Mouse (Mus musculus) retina, postnatal 7 days (tissue): ENCODE results near the gene Prl8a2.

ENCODE experiments used
- DNase-seq: peaks from one replicate; pipeline ENCODE4 v3.0.0-alpha.2; 2012; ENCODE audit warnings: low read depth, low spot score

Gene Prl8a2

GRCm38 (mm10) chr13:27345373-27345772 is at the start of gene Prl8a2:
TSS of gene Prl8a2 (plus strand) at chr13:27345673.
- no peak for DNase-seq

GRCm38 (mm10) chr13:27312334-27313225 is 32.9 kb upstream of the Prl8a2 start, which contains the start of gene Prl6a1:
TSS of gene Prl6a1 (plus strand) at chr13:27312627.
- DNase-seq = no peak

GRCm38 (mm10) chr13:27334989-27335388 is 10.5 kb upstream of the Prl8a2 start:
- no peak for DNase-seq

- DNase-seq = no peak
Observed at GRCm38 (mm10) chr13:27342733-27343275, 2.7 kb upstream of the Prl8a2 start.

GRCm38 (mm10) chr13:27390746-27391145 is 45.3 kb downstream of the Prl8a2 start, which contains the start of gene Prl2b1:
TSS of gene Prl2b1 (minus strand) at chr13:27390846.
- DNase-seq = no peak

GRCm38 (mm10) chr13:27399061-27399724 is 53.7 kb downstream of the Prl8a2 start:
- DNase-seq = no peak
